Mouse (Mus musculus): ENCODE measurements around the gene Trf.

DNA sequence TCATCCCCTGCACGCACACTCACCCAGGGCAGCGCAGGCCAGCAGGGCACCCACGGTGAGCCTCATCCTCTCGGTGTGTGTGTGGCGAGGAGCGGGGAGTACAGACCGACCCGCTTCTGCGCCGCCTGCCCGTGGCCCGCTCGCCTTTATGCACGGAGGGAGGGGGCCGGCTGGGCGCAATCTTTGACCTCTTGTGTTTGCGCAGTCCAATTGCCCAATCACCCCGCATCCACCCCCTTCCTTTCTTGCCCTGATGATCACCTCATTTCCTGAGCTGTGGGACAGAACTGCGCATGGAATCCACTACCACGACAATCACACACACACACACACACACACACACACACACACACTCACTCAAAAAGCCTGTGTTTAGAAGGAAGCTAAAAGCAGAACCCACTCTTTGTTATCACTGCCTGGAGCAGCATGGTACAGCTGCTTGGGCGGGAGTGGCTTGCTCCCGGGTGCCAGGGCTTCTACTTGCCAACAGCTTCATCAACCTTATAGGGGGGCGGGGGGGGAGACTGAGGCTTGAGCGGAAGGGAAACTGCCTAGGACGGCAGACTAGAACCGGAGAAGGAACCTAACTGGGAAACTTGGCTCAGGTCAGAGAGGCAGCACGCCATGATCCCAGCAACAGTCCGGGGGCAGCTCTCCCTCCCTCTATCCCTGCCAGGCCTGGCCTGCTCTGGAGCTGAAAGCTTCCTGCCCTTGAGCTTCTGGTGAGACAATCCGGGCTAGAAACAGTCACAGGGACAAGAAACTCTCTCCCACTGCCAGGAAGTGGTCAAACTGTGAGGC lies at the start of gene Trf, which contains the start of gene Gm20425:
- TF ChIP-seq GATA1 (IDR thresholded peaks at IDR 0.05; ENCODE audit: borderline replicate concordance, low read length) (no peak), FLI1 (IDR thresholded peaks at IDR 0.05; ENCODE audit: low read length) (no peak)
